Mouse (Mus musculus) urinary bladder, postnatal 25 days (tissue): Measurements from ENCODE around the gene Grk2.

ENCODE experiments used
- DNase-seq: peaks from one replicate; pipeline ENCODE4 v3.0.0; 2022; ENCODE audit warnings: low spot score

The Grk2 gene

GRCm38 (mm10) chr19:4302936-4303639 is 2.9 kb downstream of the Grk2 start:
- no peak for DNase-seq

DNA sequence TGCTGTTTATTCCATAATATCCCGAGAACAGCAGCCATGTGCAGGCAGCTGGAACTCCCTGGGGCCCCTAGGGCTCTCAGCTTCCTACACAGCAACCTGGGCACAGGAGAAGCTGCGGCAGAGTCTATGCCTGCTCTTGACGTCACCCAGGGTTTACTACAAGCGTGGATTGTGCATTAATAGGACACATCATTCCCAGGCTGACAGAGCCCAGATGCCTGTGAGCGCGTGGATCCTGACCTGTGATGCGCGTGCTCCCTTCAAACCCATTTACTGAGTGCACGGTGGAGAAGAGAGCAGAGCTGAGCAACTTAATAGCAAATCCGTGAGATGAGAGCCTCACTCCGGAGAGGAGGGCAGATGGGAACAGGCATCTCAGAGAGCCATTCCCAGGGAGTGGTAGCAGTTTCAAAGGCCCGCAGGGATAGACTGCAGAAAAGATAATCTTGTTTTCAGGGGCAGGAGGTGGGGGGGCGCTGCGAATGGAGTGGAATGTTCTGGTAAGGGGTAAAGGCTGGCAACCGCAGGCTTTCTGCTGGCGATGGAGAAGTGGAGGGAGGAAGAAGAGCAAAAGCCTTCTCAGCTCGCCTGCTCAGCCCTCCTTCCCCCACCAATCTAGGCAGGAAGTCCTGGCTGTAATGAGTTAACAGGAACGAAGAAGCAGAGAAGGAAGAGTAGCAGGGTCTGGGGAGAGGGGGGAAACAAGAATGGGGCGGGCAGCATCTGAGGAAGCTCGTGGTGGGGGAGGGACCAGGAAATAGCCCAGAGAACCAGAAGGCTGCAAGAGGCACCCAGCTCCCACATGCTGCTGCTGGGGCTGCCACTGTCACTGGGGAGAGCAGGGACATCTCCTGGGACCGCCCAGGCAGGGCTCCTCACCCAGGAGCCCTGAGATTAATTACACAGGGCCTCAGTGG is 4.0 kb downstream of the Grk2 start:
- DNase-seq = no peak

- DNase-seq = no peak
These were observed 4.9 kb downstream of the Grk2 start for GRCm38 (mm10) chr19:4300852-4301734.

- no peak for DNase-seq
These were observed 5.7 kb downstream of the Grk2 start for GRCm38 (mm10) chr19:4300271-4300704.

GRCm38 (mm10) chr19:4299574-4300270 is 6.3 kb downstream of the Grk2 start:
- no peak for DNase-seq

GRCm38 (mm10) chr19:4299126-4299525 is 6.9 kb downstream of the Grk2 start:
- DNase-seq = no peak

GRCm38 (mm10) chr19:4298322-4299121 is 7.5 kb downstream of the Grk2 start:
- DNase-seq = no peak

DNA sequence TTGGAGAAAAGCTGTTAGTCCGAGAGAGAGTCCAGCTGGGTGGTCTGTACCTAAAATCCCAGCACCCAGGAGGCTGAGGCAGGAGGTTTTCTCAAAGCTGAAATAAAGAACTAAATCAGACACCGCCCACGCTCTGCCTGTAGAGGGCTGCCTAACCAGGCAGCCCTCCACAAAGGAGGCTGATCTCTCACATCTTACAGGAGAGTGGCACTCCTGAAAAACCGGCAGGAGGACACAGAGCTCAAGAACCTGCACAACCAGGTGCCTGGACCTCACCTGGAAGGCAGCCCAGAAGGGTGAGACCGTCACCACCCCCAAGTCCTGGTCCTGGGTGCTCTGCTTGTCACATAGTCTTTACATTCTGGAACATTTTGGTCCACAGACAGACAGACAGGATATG is 8.2 kb downstream of the Grk2 start:
- DNase-seq = no peak

DNA sequence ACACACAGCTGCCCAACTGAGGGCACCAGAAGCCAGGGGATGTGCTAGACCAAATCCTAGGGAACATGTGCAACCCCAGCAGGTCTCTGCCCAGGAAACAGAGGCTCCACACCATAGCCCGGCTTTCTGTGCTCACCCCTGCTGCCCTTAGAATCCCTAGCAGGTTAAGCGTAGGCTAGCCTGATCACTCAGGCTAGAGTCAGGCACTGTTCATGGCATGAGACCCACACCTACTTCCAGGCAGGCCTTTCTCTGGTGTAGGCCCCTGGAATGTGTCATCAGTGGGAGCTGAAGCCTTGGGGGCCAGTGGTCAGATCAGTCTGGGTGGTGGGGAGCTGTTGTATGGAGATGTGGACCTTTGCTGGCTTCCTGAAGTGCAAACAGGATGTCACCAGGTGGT is 9.4 kb downstream of the Grk2 start:
- no peak for DNase-seq

DNA sequence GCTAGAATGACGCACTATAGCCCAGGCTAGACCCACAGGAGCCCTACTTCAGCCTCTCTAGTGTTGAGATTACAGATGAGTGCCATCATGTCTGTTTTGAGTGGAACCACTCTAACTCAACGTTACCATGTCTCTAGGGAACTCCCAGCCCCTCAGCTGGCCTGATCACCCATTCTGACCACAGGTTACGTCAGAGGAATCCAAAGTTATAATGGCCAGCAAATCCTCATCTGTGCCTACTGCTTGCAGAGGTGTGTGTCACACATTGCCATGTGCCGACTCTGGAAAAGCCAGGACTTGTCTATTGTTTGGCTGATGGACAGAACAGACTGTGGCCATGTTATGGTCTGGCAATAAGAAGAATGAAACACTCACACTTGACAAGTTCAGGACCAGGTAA is 10.6 kb downstream of the Grk2 start:
- DNase-seq = no peak

- no peak for DNase-seq
These were observed 11.5 kb downstream of the Grk2 start for GRCm38 (mm10) chr19:4294381-4295097.

DNA sequence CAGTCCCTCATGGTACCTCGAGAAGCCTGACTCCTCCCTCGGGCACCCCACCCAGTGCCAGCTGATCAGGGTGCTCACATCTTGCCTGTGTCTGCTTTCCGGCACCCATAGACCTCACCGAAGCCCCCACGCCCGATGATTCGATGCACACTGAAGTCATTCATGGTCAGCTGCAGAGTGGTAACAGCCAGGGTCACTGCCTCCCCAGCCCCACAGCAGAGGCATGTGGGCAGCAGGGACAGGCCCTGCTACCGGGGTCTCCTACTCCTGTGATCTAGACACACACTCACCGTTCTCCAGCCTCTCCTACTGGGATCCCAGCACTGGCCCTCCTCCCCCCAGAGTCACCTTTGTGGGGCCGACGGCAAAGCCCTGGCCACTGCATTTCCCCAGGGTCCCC is 14.9 kb downstream of the Grk2 start:
- no peak for DNase-seq

DNA sequence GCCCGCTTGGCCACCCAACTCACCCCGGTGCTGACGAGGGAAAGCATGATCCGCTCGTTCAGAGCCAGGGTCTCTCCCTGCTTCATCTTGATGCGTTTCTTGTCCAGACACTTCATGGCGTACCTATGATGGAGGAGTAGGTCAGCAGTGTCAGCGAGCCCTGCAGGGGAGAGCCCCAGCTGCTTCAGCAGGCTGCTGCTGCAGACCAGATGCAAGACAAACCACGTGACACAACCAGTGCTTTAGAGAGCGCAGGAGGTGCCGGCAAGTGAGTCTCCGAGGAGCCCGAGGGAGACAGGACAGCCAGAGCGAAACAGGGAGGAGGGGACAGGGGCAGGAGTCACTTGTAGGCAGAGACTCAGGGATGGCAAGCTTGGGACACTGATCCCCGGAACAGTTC is 15.3 kb downstream of the Grk2 start:
- DNase-seq = no peak

DNA sequence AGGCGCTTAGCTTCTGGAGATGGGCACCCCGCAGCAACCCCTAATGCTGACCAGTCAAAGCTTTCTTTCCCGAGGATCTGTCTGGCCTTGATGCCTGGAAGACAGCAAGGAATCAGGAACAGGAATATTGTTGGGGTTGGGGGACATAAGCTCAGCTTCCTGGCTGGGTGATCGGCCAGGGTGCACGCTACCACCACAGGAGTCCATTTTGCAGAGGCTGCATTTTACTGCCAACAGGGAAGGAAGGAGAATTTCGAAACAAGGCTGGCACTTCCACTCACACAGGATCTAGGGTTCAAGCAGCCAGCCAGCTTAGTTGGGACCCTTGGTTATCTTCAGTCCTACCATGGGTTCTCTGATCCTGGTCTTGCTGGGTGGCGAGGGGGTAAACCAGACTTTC is 22.4 kb downstream of the Grk2 start:
- no peak for DNase-seq

DNA sequence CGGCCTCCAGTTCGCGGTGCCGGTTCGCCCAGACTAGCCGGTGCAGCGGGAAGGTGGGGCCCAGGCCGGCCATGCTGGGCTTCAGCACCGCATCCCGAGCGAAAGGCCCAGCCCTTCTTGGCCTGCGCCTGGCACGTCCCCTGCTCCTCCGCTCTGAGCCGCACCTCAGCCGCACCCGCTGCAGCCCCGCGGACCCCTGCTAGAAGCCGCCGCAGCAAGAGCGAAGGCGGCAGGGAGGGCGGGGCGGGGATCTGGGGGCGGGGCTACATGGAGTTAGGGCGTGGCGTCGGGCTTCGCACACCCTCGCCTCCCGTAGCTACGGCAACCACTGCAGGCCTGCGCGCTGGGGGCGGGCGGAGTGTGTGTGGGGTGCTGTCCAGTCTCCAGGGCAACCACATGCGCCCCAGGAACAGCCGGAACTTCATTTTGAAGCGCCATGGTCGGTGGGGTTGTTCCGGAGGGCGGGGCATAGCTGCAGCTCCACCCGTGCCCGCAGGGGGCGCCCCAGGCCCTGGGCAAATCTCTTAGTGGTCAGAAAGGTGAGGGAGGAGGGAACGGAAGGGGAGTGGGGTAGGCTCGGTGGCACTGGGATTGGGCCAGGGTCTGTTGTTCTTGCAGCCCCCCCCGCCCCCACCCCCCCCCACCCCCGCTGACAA is 23.0 kb downstream of the Grk2 start, which contains the start of gene Ankrd13d:
Ankrd13d (minus strand) TSS at position 240 of the 656 bp plus-strand sequence.
- DNase-seq = peak; percentile 78

GRCm38 (mm10) chr19:4280425-4280824 is 25.6 kb downstream of the Grk2 start:
- no peak for DNase-seq

DNA sequence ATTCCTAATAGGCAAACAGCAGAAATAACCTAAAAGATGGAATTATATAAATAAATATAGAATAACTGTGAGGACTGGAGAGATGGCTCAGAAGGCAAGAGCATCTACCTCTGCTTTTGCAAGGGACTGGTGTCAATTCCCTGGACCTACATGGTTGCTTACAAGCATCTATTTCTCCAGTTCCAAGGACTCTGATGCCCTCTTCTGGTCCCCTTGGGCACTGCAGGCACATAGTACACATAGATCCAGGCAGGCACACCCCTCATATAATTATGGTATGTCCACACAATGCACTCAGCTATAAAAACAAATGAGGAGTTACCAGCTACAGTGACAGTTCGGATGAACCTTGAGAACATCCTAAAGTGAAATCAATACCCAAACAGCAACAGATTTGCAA is 26.5 kb downstream of the Grk2 start:
- DNase-seq = no peak

GRCm38 (mm10) chr19:4270972-4271371 is 35.0 kb downstream of the Grk2 start:
- no peak for DNase-seq

DNA sequence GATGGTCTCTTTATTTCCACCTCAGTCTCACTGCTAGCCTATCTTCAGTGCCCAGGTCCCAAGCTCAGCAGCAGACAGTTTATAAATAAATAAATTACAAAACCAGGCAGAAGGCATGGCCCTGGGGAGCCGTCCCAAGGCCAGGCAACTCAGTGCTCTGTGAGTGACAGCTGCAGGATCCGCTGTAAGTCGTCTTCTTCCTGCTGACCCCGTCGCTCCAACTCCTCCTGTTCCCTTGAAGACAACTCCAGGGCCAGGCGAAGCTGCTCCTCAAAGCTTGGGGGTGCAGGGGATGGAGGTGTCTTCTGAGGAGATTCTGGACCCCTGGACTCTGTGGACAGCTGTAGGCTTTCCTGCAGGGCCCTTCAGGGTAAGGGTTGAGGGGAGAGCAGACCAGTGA is 35.8 kb downstream of the Grk2 start:
- no peak for DNase-seq
